Mouse (Mus musculus): ENCODE results near the gene Ppp1r1b. TPM values are rescaled to one million over a fixed set of nuclear protein-coding genes. Genes with fewer than 3 reads are reported as not detected.

The Ppp1r1b gene
- polyA plus RNA-seq, 2 experiments: 2.9 to 3.6 TPM

- Histone ChIP-seq H3K27me3 (ENCODE audit: control insufficient read depth, insufficient read depth, low read length) (peaks cover 100% of the 10 kb centered on the region), H3K9ac (ENCODE audit: low read depth, low read length, severe bottlenecking) (no peak overlapping the region), H3K4me1 (ENCODE audit: control insufficient read depth, insufficient read depth, low read length) (peaks cover 5% of the 10 kb centered on the region; the same call in 1 of the 2 replicates), H3K4me3 (replicated peaks; ENCODE audit: low read length) (peak overlapping the region; percentile 21), H3K27ac (replicated peaks; ENCODE audit: low read depth, low read length) (no peak overlapping the region), H3K9me3 (ENCODE audit: control insufficient read depth, low read length) (no peaks in the 10 kb centered on the region), H3K36me3 (ENCODE audit: control insufficient read depth, insufficient read depth, low read length) (no peaks in the 10 kb centered on the region), H3K4me2 (replicated peaks; ENCODE audit: low read depth, low read length, severe bottlenecking) (0 out of 2 replicates have a peak overlapping the region, but pooled peaks have one; percentile 40)
- DNase-seq (ENCODE audit: low spot score) (no peak), ATAC-seq (ENCODE audit: low FRiP score, low read depth) (no peak)
- WGBS: 2% methylated on average over 43 of the region's 56 CpGs
- TF ChIP-seq POLR2A (IDR thresholded peaks at IDR 0.05; ENCODE audit: borderline replicate concordance, extremely low read depth, insufficient read depth, insufficient read length): no peak
Observed at GRCm38 (mm10) chr11:98328371-98329069, 19.7 kb upstream of the Ppp1r1b start.

- H3K4me2 ChIP-seq (replicated peaks; ENCODE audit: low read depth, low read length, severe bottlenecking): 0 out of 2 replicates have a peak within 1 kb of the TSS, but pooled peaks have one; percentile 40
- ATAC-seq (ENCODE audit: low FRiP score, low read depth) (no peak), DNase-seq (ENCODE audit: low spot score) (no peak)
- TF ChIP-seq POLR2A (IDR thresholded peaks at IDR 0.05; ENCODE audit: borderline replicate concordance, extremely low read depth, insufficient read depth, insufficient read length): no peak
- no peaks in the 10 kb centered on the region for H3K9me3 ChIP-seq (ENCODE audit: control insufficient read depth, low read length)
- H3K27me3 ChIP-seq (ENCODE audit: control insufficient read depth, insufficient read depth, low read length): peaks cover 100% of the 10 kb centered on the region
- 2% methylated on average over 37 of the region's 38 CpGs for WGBS
- peak within 1 kb of the TSS; percentile 21 for H3K4me3 ChIP-seq (replicated peaks; ENCODE audit: low read length)
- no peak within 1 kb of the TSS for H3K9ac ChIP-seq (ENCODE audit: low read depth, low read length, severe bottlenecking)
- peaks cover 5% of the 10 kb centered on the region; the same call in 1 of the 2 replicates for H3K4me1 ChIP-seq (ENCODE audit: control insufficient read depth, insufficient read depth, low read length)
- no peaks in the 10 kb centered on the region for H3K36me3 ChIP-seq (ENCODE audit: control insufficient read depth, insufficient read depth, low read length)
- H3K27ac ChIP-seq (replicated peaks; ENCODE audit: low read depth, low read length): no peak within 1 kb of the TSS
Observed at GRCm38 (mm10) chr11:98329081-98329959, 18.9 kb upstream of the Ppp1r1b start, which contains the start of gene Neurod2. TSS of gene Neurod2 (minus strand) at chr11:98329648.

DNA sequence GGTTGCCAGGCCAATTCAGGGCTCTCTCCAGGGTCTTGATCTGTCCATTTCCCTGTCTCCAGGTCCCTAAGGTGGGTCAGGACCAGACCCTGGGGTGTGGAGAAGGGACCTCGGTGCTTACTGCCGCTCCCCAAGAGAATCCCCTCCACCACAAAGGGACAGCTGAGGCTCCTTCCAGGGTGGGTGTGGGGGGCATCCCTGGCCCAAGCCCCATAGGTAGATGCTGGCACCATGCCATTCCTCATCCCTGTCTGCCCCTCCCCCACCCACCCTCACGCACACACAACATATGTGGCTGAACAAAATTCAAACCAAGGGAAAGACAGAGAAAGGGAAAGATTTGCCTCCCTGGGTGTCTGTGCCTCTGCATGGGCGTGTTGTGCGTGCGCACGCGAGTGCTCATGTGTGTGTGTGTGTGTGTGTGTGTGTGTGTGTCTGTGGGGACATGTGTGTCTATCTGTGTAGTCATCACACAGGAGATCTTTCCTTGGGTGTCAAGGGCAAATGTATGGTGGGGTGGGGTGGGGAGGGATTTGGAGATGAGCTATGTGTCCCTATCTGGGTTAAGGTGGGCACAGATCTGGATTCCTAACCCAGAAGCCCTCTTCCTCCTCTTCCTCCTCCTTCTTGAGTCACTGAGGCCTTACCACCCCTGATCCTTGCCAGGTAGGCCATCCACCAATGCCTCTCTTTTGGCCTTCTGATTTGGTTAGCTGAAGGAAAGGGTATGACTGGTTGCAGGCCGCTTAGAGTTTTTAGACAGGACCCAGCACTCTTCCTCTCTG is 18.1 kb upstream of the Ppp1r1b start:
- peaks cover 100% of the 10 kb centered on the region for H3K27me3 ChIP-seq (ENCODE audit: control insufficient read depth, insufficient read depth, low read length)
- no peak overlapping the region for H3K4me2 ChIP-seq (replicated peaks; ENCODE audit: low read depth, low read length, severe bottlenecking)
- no peak for TF ChIP-seq POLR2A (IDR thresholded peaks at IDR 0.05; ENCODE audit: borderline replicate concordance, extremely low read depth, insufficient read depth, insufficient read length)
- ATAC-seq (ENCODE audit: low FRiP score, low read depth): no peak
- H3K4me3 ChIP-seq (replicated peaks; ENCODE audit: low read length): no peak overlapping the region
- H3K36me3 ChIP-seq (ENCODE audit: control insufficient read depth, insufficient read depth, low read length): no peaks in the 10 kb centered on the region
- H3K27ac ChIP-seq (replicated peaks; ENCODE audit: low read depth, low read length): no peak overlapping the region
- no peak overlapping the region for H3K9ac ChIP-seq (ENCODE audit: low read depth, low read length, severe bottlenecking)
- DNase-seq (ENCODE audit: low spot score): no peak
- peaks cover 5% of the 10 kb centered on the region; the same call in 1 of the 2 replicates for H3K4me1 ChIP-seq (ENCODE audit: control insufficient read depth, insufficient read depth, low read length)
- no peaks in the 10 kb centered on the region for H3K9me3 ChIP-seq (ENCODE audit: control insufficient read depth, low read length)
- WGBS: 39% methylated on average over 9 of the region's 9 CpGs

DNA sequence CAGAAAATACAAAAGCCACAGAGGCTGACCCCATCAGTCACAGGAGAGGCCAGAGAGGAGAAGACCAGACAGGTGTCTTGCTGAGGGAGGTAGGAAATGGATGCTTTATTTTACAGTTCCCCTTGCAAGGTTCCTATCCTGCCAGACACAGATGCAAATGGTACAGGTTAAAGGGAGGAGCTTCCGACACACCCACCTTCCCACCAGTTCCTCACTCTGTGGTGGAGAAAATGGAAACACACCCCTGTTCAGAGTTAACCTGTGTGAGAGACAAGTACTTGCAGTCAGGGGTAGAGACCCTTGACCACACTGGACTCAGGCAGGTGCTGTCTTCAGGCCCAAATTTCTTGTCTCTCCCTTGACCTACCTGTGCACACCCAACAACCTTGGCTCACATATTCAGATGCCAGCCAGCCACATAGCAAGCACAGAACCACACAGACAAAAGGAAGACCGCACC is 17.4 kb upstream of the Ppp1r1b start:
- peaks cover 5% of the 10 kb centered on the region; the same call in 1 of the 2 replicates for H3K4me1 ChIP-seq (ENCODE audit: control insufficient read depth, insufficient read depth, low read length)
- TF ChIP-seq POLR2A (IDR thresholded peaks at IDR 0.05; ENCODE audit: borderline replicate concordance, extremely low read depth, insufficient read depth, insufficient read length): no peak
- H3K9me3 ChIP-seq (ENCODE audit: control insufficient read depth, low read length): no peaks in the 10 kb centered on the region
- H3K4me3 ChIP-seq (replicated peaks; ENCODE audit: low read length): no peak overlapping the region
- WGBS: 31% methylated on average over 2 of the region's 2 CpGs
- DNase-seq (ENCODE audit: low spot score) (no peak), ATAC-seq (ENCODE audit: low FRiP score, low read depth) (no peak)
- H3K27me3 ChIP-seq (ENCODE audit: control insufficient read depth, insufficient read depth, low read length): peaks cover 100% of the 10 kb centered on the region
- no peak overlapping the region for H3K4me2 ChIP-seq (replicated peaks; ENCODE audit: low read depth, low read length, severe bottlenecking)
- no peak overlapping the region for H3K27ac ChIP-seq (replicated peaks; ENCODE audit: low read depth, low read length)
- H3K36me3 ChIP-seq (ENCODE audit: control insufficient read depth, insufficient read depth, low read length): no peaks in the 10 kb centered on the region
- no peak overlapping the region for H3K9ac ChIP-seq (ENCODE audit: low read depth, low read length, severe bottlenecking)
